Mouse (Mus musculus): ENCODE data around the gene Epn1.

The Epn1 gene

DNA sequence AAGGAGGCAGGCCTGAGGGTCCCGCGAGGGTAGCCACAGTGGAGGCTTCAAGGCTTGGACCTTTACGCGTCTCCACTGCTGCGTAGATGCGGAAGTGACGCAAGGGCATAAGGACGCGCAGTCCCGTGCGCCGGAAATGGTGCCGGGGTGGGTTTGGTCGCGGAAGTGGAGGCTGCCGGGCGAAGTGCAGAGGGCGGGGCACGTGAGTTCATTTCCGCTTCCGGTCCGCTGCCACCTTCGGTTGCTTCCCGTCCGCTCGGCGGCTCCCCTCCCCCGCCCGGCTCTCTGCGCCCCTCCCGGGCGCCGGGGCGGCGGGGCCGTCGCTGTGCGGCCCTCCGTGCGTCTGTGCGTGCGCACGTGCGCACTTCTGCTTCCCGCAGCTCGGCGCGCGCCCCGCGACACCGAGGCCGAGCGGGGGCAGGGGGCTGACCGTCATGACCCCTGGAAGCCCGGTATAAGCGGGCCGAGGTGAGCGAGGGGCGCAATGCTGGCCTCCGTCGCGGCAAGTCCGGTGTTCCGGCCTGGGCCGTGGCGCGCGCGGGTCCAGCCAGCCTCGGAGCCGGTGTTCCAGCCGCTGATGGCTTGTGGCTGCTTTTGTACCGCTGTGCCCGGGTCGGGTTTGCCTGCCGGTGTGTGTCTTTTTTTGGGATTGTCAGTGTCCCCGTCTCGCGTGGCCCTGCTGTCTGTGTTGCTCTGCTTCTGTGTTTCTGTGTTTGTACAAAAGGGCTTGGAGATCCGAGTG, at the start of gene Epn1:
Epn1 (plus strand) TSS at position 226 of the 742 bp plus-strand sequence.
- peak; percentile 95 for DNase-seq (ENCODE audit: low read depth, low spot score)

DNA sequence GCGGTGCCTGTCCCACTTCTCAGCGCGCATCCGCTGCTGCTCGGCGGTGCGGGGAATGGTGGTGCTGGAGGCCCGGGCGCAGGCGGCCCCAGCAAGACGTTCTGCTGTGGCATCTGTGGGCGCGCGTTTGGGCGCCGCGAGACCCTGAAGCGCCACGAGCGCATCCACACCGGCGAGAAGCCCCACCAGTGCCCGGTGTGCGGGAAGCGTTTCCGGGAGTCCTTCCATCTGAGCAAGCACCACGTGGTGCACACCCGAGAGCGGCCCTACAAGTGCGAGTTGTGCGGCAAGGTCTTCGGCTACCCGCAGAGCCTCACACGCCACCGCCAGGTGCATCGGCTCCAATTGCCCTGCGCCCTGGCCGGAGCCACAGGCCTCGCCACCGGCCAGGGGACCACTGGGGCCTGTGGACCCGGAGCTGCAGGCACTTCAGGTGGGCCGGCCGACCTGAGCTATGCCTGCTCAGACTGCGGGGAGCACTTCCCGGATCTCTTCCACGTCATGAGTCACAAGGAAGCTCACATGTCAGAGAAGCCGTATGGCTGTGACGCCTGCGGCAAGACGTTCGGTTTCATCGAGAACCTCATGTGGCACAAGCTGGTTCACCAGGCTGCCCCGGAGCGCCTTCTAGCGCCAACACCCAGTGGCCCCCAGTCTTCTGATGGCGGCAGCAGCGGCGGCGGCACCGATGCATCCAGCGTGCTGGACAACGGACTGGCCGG, 49.3 kb upstream of the Epn1 start:
- DNase-seq (ENCODE audit: low read depth, low spot score) = no peak

DNA sequence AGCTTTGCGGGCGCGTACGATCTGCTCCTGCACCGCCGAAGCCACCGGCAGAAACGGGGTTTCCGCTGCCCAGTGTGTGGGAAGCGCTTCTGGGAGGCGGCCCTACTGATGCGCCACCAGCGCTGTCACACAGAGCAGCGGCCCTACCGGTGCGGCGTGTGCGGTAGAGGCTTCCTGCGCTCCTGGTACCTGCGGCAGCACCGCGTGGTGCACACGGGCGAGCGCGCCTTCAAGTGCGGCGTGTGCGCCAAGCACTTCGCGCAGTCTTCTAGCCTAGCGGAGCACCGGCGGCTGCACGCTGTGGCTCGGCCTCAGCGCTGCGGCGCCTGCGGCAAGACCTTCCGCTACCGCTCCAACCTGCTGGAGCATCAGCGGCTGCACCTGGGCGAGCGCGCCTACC, 48.5 kb upstream of the Epn1 start:
- no peak for DNase-seq (ENCODE audit: low read depth, low spot score)

DNA sequence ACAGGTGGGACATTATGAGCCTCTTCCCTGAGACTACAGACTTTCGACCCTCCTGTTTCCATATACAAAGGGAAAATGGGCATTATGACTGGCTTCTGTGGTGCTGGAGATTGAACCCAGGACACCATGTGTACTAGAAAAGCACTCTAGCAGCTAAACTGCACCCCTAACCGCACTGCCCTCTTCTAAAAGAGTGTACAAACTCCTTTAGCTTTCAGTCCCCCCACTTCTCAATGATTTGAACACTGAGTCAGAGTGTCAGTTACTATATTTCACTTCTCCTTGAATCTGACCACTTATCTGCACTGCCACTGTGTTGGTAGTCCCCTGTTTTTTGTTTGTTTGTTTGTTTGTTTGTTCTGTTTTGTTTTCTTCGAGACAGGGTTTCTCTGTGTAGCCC, 46.2 kb upstream of the Epn1 start, which contains the start of gene 4632433K11Rik:
4632433K11Rik (plus strand) TSS at position 301 of the 400 bp plus-strand sequence.
- DNase-seq (ENCODE audit: low read depth, low spot score) = no peak

DNA sequence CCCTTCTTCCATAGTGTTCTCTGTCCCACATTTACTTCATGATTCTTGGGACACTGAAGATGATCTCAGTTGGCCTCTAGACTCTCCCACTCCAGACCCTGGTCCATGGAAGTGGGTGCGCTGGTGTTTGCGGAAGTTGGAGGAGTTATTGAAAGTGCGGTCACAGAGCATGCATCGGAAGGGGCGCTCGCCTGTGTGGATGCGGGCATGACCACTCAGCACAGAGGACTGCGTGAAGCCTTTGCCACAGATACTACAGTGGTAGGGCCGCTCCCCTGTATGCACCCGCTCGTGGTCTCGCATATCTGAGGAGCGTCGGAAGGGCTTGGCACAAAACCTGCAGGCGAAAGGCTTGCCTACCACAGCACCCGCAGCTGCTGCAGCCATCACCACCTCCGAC, 44.4 kb upstream of the Epn1 start:
- DNase-seq (ENCODE audit: low read depth, low spot score) = no peak

DNA sequence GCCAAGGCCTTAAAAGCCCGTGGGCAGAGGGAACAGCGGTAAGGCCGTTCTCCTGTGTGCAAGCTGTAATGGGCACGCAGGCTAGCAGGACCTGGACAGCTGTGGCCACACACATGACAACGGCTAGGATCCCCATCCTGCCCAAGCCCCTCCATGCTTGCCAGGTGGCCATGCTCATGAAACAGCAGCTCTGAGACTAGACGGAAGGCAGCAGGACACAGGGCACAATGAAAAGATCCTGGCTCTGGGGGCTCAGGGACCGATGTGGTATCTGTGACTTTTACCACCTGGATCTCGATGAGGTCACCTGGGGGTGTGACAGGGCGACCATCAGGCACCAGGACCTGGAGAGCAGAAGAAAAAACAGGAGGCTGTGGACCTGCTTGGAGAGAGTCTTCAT, 43.9 kb upstream of the Epn1 start:
- DNase-seq (ENCODE audit: low read depth, low spot score) = no peak

DNA sequence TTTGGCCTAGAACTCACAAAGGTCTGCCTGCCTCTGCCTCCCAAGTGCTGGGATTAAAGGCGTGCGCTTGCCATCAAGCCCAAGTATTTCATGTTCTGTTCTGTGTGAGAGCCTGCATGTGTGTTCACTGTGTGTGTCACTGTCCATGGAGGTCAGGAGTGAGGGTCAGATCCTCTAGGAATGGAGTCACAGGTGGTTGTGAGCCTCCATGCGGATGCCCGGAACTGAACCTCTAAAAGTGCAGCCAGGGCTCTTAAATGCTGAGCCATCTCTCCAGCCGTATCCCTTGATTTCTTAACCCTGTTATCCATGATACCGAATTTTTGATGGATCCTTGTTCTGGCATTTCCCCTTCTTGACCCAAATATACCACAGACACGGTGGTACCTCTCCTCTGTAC, 43.0 kb upstream of the Epn1 start:
- DNase-seq (ENCODE audit: low read depth, low spot score) = no peak

DNA sequence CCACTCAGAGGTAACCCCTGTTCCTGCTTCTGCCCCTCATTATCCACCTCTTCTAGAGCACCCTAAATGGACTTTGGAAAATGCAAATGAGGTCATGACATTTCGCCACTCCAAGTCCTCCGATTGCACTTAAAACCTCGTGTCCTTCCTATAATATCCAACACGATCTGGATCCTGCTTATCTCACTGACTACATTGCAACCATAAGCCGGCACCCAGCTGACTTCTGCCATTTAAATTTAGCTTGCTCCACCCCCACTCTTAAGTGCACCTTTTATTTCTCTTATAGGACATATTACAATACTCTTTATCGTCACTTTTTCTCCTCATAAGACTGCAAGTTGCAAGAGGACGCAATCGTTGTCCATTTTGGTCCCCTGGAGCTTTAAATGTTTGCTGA, 42.6 kb upstream of the Epn1 start:
- DNase-seq (ENCODE audit: low read depth, low spot score) = no peak

DNA sequence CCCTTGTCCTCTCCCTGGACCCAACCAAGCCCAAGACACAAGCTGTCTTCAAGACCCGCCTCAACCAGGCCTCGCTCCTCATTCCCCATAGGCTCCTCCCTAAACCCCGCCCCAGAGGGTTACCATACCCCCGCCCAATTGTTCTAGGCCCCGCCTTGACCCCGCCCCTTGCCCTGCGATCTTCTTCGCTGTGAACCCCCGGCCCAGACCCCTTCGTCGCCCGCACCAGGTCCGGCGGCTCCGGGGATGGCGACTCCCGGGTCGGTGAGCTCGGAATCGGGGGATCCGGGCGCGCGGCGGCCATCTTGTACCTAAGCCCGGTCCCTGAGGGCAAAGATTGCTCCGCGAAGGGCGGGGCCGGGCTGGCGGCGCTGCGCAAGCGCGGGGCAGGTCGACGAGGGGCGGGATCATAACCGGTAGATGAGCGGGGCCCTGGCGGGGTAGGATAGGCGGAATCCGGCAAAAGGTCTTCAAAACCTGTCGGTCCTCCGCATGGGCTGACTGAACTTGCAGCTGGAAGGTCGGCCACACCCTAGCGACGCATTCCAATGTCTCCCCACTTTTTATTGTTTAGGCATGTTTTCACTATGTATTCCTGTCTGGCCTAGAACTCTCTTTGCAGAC, 41.8 kb upstream of the Epn1 start, which contains the start of gene Zfp784:
Zfp784 (minus strand) TSS at position 338 of the 624 bp plus-strand sequence.
- peak; percentile 86 for DNase-seq (ENCODE audit: low read depth, low spot score)

DNA sequence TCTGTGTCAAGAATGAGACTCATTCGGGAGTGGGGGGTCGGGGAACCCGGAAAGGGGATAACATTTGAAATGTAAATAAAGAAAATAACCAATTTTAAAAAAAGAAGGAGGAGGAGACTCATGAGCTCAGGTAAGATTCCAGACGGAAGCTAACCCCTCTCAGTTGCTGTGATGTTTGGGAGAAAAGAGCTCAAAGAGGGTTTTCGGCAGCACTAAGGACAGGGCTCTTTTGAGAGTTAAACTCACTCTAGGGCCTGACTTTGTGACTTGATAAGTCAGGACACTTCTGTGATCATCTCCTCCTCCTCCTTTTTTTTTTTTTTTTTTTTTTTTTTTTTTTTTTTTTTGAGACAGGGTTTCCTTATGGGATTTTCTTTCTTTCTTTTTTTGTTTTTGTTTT, 41.1 kb upstream of the Epn1 start:
- no peak for DNase-seq (ENCODE audit: low read depth, low spot score)

DNA sequence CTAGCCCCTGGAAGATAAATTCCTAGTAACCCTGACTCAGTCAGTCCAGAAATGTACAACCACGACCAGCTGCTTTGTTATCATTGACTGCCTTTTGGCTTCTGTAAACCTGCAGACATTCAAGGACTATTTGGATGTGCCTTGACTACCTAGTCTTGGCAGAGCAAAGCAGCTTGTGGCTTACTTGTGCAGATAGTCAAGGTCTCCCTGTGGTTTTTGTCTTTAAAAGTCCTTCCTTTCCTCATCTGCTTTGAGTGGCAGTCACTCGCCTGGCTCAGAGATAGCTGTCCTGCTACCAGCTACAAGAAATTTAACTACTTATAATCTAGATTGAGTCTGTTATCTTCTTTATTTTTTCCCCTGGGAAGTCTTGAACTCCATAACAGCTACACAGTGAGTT, 35.1 kb upstream of the Epn1 start:
- no peak for DNase-seq (ENCODE audit: low read depth, low spot score)

DNA sequence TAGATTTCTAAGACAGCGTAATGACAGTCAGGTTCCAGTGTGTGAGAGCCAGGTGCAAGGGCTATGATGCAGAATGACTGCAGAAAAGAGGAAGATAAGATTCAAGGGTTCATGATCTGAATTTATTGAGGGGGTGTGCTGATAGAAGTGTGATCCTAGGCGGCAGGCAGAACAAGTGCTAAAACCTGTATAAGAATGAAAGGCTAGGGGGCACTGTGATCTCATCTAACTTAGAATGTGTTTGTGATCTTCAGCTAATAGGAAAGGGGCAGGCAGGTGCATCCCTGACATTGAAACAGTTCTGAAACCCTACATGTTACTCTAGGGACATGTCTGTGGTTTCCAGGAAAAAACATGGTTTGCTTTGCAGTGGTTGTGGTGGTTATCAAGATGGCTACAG, 33.9 kb upstream of the Epn1 start:
- no peak for DNase-seq (ENCODE audit: low read depth, low spot score)

DNA sequence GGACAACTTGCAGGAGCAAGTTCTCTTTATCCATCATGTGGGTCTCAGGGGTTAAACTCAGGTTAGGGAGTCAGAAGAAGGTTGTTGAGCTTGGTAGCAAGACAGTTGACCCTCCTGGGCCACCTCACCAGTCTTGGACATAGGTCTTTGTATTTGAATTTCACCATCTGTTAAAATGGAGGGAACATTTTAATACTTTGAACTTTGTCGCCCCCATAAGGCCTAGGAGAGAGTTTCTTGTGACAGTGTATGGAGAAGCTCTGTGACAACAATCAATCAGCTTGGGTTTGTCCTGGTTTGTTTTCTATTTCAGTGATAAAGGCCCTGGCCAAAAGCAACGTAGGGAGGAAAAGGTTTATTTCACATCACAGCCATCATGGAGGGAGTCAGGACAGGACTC, 32.7 kb upstream of the Epn1 start:
- no peak for DNase-seq (ENCODE audit: low read depth, low spot score)

DNA sequence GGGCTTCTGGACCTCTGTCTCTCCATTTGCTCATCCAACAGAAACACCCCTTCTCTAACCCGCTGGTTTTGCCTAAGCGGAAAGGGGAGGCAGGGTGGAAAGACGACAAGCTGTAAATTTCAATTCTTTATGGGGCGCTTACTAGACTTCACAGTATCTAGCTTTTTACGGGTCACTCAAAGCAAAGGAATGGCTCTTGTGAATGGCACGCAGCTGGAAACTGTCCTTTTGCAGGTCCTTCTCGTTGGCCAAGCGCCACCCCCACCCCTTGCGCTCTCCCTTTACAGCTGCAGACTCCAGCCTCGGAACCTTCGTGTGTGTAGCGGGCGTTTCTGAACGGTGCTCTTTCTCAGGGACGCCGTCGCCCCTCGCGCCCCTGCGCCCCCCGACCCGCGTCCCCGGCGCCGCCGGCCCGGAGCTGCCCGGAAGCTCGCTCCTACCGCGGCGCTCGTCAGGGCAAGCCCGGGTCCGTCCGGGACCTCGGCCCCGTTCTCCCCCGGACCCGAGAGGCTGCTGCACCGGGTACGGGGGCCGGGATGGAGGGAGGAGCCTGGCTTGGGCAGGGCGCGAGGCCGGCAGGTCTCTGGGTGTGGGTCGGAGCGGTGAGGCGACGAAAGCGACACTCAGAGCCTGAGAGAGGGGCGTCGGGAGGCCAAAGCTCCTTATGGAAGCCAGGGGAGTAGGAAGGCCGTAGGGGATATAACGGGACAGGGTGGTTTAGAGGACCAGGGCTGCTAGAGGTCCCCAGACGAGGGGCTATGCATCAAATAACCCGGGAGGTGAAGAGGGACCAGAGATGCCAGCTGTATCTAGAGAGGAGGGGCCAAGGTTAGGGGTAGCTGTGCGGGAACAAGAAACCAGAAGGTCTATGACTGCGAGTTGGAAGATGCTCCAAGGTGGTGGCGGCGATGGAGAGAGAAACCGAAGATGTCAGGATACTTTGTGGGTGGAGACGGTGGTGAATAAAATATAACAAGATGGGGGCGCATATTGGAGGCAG, 28.5 kb upstream of the Epn1 start, which contains the start of gene Zfp580:
Zfp580 (plus strand) TSS at position 346 of the 1,000 bp plus-strand sequence.
- peak; percentile 84 for DNase-seq (ENCODE audit: low read depth, low spot score)

DNA sequence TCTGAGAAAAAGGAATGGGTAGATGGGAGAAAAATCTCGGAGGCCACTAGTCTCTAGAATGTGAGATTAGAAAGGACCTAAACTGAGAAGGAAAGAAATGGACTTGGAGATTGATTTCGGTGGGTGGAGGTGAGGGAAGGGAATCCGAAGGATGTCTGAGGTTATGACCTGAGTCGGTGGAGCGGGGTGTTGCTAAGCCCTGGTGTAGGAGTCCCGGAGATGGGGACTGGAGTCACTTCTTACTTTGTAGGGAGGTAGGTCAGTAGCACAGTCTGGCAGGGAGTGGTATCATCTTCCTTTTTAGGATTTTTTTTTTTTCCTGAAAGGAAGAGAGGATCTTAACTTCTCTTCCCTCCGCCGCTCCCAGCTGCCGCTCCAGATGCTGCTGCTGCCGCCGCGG, 27.6 kb upstream of the Epn1 start:
- no peak for DNase-seq (ENCODE audit: low read depth, low spot score)

DNA sequence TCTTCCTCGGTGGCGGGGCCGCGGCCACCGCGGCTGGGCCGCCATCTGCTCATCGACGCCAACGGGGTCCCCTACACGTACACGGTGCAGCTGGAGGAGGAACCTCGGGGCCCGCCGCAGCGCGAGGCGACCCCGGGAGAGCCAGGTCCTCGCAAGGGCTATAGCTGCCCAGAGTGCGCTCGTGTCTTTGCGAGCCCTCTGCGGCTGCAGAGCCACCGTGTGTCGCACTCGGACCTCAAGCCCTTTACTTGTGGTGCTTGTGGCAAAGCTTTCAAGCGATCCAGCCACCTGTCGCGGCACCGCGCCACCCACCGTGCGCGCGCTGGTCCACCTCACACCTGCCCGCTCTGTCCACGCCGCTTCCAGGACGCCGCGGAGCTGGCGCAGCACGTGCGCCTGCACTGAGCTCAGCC, 27.1 kb upstream of the Epn1 start:
- no peak for DNase-seq (ENCODE audit: low read depth, low spot score)

DNA sequence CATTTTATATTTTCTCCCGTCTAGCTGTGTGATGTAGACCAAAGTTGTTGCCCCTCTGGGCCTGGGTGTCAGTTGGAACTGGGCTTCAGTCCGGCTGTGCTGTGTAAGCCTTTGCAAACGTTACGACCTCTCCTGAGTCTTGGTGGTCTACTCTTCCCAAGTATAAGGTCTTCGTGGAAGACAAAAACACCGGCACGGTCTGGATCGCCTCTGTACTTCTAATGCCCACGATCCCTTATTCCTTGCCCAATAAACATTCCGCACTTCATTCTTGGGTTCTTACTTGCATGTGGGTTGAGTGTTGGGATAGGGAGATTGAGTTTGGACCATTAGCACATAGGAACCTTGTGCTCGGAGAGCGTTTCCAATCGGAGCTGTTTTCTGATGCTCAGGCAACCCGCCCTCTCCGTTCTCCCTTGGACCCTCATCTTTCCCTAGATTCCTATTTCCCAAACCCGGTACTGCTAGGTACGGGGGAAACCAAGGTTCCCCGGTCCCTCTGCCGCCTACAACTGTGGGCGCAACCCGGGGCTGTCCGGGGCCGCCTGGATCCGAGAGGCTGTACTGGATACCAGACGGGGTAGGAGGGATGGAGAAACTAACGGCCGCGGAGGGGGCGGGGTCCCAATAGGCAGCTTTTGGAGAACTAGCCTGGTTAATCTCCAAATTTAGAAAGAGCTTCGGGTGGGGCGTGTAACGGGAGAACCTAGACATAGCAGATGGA, 26.4 kb upstream of the Epn1 start:
- DNase-seq (ENCODE audit: low read depth, low spot score) = no peak

DNA sequence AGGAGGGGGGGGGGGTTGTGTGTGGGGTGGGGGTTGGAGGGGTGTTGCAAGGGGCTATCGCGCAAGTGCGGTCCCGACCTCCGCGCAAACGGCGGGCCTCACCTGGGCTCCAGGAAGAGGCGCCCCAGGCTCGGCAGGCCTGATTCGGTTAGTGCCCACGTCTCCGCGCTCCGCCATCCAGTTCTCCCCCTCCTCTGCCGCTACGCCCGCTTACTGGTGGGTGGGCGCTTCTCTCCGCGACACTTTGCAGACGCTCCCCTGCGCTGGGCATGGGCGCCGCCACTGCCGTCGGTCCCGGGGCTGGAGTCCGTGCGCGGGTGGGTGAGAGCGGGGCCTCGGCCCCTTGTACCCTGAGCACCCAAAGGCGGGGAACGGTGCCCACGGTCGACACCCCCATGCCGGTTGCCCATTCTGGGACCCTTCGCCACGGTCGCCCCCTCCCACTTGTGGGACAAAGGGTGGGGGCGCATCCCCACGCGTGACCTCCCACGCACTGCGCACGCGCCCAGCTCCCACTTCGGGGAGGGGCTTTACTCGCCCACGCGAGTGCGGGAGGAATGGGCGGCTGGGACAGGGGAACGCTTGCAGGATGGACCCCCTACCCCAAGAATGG, 23.3 kb upstream of the Epn1 start:
- no peak for DNase-seq (ENCODE audit: low read depth, low spot score)

DNA sequence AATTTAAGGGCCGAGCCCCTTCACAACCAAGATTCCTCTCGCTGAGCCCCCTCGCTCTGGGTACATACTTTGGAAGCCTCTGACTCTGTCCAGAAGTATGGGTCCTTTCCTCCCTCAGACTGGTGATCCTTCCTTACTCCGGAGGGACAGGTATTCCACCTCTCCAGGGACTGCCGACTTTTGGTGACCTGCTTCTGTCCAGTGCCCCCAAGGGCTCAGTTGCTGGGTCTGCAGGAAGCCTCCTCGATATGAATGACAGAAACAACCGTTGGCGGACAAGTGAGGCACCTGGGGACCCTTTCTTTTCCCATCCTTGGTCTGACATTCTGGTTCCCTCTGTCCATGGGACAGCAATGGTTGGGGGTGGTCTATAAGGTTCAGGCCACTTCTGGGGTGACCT, 22.7 kb upstream of the Epn1 start:
- no peak for DNase-seq (ENCODE audit: low read depth, low spot score)

DNA sequence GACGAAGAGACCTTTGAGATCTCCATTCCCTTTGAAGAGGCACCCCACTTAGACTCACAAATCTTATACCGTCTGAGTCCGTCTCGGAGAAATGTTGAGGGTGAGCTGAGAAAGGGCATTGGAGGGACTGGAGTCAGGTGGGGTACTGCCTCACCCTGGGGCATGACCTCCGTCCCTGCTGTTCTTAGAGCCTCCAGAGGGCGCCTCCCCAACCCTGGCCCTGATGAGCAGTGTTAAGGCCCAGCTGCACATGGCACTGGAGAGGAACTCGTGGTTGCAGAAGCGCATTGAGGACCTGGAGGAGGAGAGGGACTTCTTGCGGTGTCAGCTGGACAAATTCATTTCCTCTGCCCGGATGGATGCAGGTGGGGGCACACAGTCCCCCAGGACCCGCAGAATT, 22.2 kb upstream of the Epn1 start:
- DNase-seq (ENCODE audit: low read depth, low spot score) = no peak
